Mouse (Mus musculus): ENCODE results near the gene Podxl2. TPM values are rescaled to one million over a fixed set of nuclear protein-coding genes. Genes with fewer than 3 reads are reported as not detected.

Podxl2 gene
- polyA plus RNA-seq, 1 experiment, result 2.8 TPM

DNA sequence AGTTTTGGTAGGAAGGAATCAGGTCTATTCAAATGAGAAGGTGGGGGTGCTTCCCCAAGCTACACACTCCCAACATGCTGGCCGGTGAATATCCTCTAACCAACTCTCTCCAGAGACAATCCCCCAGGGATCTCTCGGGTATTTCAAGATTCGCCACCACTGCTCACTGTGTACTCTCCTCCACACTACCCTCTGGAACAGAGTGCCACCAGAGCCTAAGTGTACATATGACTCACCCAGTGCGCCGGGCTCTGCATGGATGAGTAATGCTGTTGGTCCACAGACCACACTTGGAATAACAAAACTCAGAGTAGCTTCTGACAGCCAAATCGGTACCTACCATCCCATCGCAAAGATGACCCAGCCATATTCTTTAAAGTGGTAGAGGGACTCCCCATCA, 5.4 kb downstream of the Podxl2 start:
- TF ChIP-seq FOSL1 (IDR thresholded peaks at IDR 0.05; ENCODE audit: insufficient read depth, low read length, poor library complexity, severe bottlenecking) (peak; percentile 93), CEBPB (IDR thresholded peaks at IDR 0.05; ENCODE audit: low read depth) (no peak), MYOG (IDR thresholded peaks at IDR 0.05; ENCODE audit: control insufficient read depth, extremely low read depth, insufficient read length) (no peak), CTCF (IDR thresholded peaks at IDR 0.05; ENCODE audit: control insufficient read depth, insufficient read depth, insufficient read length) (no peak), USF1 (IDR thresholded peaks at IDR 0.05; ENCODE audit: low read depth) (no peak), MAX (IDR thresholded peaks at IDR 0.05) (peak; percentile 81), MYOD1 (IDR thresholded peaks at IDR 0.05; ENCODE audit: control insufficient read depth, insufficient read length, low read depth) (no peak)
- Histone ChIP-seq H3K27me3 (ENCODE audit: control insufficient read depth, insufficient read depth, insufficient read length) (peaks cover 10% of the 10 kb centered on the region), H3K36me3 (ENCODE audit: control insufficient read depth, insufficient read depth) (no peaks in the 10 kb centered on the region), H3K4me3 (ENCODE audit: insufficient read depth, poor library complexity, severe bottlenecking) (no peak overlapping the region), H3K79me2 (ENCODE audit: control insufficient read depth, insufficient read depth) (no peaks in the 10 kb centered on the region), H3ac (ENCODE audit: control insufficient read depth, insufficient read length, low read depth) (no peak overlapping the region), H3K79me3 (ENCODE audit: low read depth) (no peaks in the 10 kb centered on the region)

DNA sequence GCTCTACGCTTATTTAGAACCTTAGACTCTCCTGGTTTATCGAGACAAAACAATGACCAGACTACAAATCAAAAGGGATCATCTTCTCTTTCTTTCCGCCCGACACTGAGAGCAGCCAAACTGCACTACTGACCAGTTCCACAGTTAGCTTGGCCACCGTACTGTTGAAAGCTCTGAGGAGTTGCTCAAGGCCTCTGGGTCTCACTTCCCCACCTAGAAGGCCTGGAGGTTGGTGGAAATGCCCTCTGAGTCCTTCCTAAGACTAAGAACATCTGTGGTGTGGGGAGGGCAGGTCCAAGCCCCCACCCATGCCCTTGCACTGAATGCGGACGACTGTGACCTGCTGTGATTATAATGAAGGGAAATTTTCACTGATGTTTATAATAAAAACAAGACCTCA, 9.1 kb downstream of the Podxl2 start:
- Histone ChIP-seq H3K4me3 (ENCODE audit: insufficient read depth, poor library complexity, severe bottlenecking) (no peak overlapping the region), H3K79me3 (ENCODE audit: low read depth) (no peaks in the 10 kb centered on the region), H3K79me2 (ENCODE audit: control insufficient read depth, insufficient read depth) (no peaks in the 10 kb centered on the region), H3K36me3 (ENCODE audit: control insufficient read depth, insufficient read depth) (no peaks in the 10 kb centered on the region), H3ac (ENCODE audit: control insufficient read depth, insufficient read length, low read depth) (no peak overlapping the region), H3K27me3 (ENCODE audit: control insufficient read depth, insufficient read depth, insufficient read length) (no peaks in the 10 kb centered on the region)
- TF ChIP-seq CEBPB (IDR thresholded peaks at IDR 0.05; ENCODE audit: low read depth), result no peak
- TF ChIP-seq FOSL1 (IDR thresholded peaks at IDR 0.05; ENCODE audit: insufficient read depth, low read length, poor library complexity, severe bottlenecking), result no peak
- no peak for TF ChIP-seq USF1 (IDR thresholded peaks at IDR 0.05; ENCODE audit: low read depth)
- TF ChIP-seq MAX (IDR thresholded peaks at IDR 0.05), result no peak
- TF ChIP-seq MYOG (IDR thresholded peaks at IDR 0.05; ENCODE audit: control insufficient read depth, extremely low read depth, insufficient read length), result no peak
- no peak for TF ChIP-seq CTCF (IDR thresholded peaks at IDR 0.05; ENCODE audit: control insufficient read depth, insufficient read depth, insufficient read length)
- TF ChIP-seq MYOD1 (IDR thresholded peaks at IDR 0.05; ENCODE audit: control insufficient read depth, insufficient read length, low read depth), result no peak

DNA sequence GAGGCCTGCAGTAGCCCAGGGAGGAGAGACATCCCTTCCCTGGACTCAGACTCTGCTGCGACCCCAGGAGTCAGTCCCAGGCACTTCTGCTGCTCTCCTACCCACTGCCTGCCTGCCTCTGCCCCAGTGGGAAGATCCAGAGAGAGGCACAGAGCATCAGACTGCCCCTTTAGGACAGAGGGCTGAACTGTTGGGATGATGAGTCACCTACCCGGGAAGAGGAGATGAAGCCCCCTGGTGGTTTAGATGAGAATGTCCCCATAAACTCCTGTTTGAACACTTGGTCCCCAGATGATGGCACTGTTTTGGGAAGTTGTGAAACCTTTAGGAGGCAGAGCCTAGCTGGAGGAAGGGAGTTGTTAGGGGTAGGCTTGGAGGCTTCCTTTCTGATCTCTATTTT, 13.9 kb downstream of the Podxl2 start:
- Histone ChIP-seq H3K79me3 (ENCODE audit: low read depth) (no peaks in the 10 kb centered on the region), H3K36me3 (ENCODE audit: control insufficient read depth, insufficient read depth) (no peaks in the 10 kb centered on the region), H3ac (ENCODE audit: control insufficient read depth, insufficient read length, low read depth) (no peak overlapping the region), H3K79me2 (ENCODE audit: control insufficient read depth, insufficient read depth) (no peaks in the 10 kb centered on the region), H3K4me3 (ENCODE audit: insufficient read depth, poor library complexity, severe bottlenecking) (no peak overlapping the region), H3K27me3 (ENCODE audit: control insufficient read depth, insufficient read depth, insufficient read length) (no peaks in the 10 kb centered on the region)
- TF ChIP-seq MYOG (IDR thresholded peaks at IDR 0.05; ENCODE audit: control insufficient read depth, extremely low read depth, insufficient read length) (no peak), USF1 (IDR thresholded peaks at IDR 0.05; ENCODE audit: low read depth) (no peak), FOSL1 (IDR thresholded peaks at IDR 0.05; ENCODE audit: insufficient read depth, low read length, poor library complexity, severe bottlenecking) (peak; percentile 24), CTCF (IDR thresholded peaks at IDR 0.05; ENCODE audit: control insufficient read depth, insufficient read depth, insufficient read length) (peak; percentile 43), MYOD1 (IDR thresholded peaks at IDR 0.05; ENCODE audit: control insufficient read depth, insufficient read length, low read depth) (no peak), MAX (IDR thresholded peaks at IDR 0.05) (no peak), CEBPB (IDR thresholded peaks at IDR 0.05; ENCODE audit: low read depth) (peak; percentile 42)

DNA sequence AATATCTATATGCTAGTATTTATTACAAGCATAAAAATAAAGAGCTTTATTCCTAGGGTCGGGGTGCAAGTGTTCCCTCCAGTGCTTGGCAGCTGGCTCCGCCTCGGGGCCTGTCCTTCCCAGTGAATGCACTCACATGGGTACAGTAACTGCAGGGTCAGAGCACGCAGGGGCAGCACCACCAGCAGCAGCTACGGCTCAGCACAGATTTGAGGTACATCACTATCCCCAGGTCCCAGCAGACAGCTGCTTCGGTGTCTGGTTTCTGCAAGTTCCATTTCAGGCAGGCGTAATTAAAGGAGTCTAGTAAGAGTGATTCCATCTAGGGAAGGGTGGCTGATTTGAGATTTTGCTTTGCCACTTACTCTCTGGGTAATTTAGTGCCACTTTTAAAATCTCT, 16.5 kb downstream of the Podxl2 start:
- no peaks in the 10 kb centered on the region for H3K79me3 ChIP-seq (ENCODE audit: low read depth)
- H3K27me3 ChIP-seq (ENCODE audit: control insufficient read depth, insufficient read depth, insufficient read length), result peaks cover 17% of the 10 kb centered on the region
- no peaks in the 10 kb centered on the region for H3K36me3 ChIP-seq (ENCODE audit: control insufficient read depth, insufficient read depth)
- H3ac ChIP-seq (ENCODE audit: control insufficient read depth, insufficient read length, low read depth), result no peak overlapping the region
- H3K4me3 ChIP-seq (ENCODE audit: insufficient read depth, poor library complexity, severe bottlenecking), result no peak overlapping the region
- H3K79me2 ChIP-seq (ENCODE audit: control insufficient read depth, insufficient read depth), result no peaks in the 10 kb centered on the region
- no peak for TF ChIP-seq USF1 (IDR thresholded peaks at IDR 0.05; ENCODE audit: low read depth)
- TF ChIP-seq MAX (IDR thresholded peaks at IDR 0.05), result no peak
- no peak for TF ChIP-seq CEBPB (IDR thresholded peaks at IDR 0.05; ENCODE audit: low read depth)

- TF ChIP-seq MYOD1 (IDR thresholded peaks at IDR 0.05; ENCODE audit: control insufficient read depth, insufficient read length, low read depth), result no peak
- TF ChIP-seq MYOG (IDR thresholded peaks at IDR 0.05; ENCODE audit: control insufficient read depth, extremely low read depth, insufficient read length), result no peak
- no peak for TF ChIP-seq USF1 (IDR thresholded peaks at IDR 0.05; ENCODE audit: low read depth)
- no peak for TF ChIP-seq CEBPB (IDR thresholded peaks at IDR 0.05; ENCODE audit: low read depth)
- no peak for TF ChIP-seq CTCF (IDR thresholded peaks at IDR 0.05; ENCODE audit: control insufficient read depth, insufficient read depth, insufficient read length)
- no peak for TF ChIP-seq MAX (IDR thresholded peaks at IDR 0.05)
- TF ChIP-seq FOSL1 (IDR thresholded peaks at IDR 0.05; ENCODE audit: insufficient read depth, low read length, poor library complexity, severe bottlenecking), result no peak
- H3K36me3 ChIP-seq (ENCODE audit: control insufficient read depth, insufficient read depth), result no peaks in the 10 kb centered on the region
- no peak overlapping the region for H3ac ChIP-seq (ENCODE audit: control insufficient read depth, insufficient read length, low read depth)
- H3K27me3 ChIP-seq (ENCODE audit: control insufficient read depth, insufficient read depth, insufficient read length), result peaks cover 17% of the 10 kb centered on the region
- H3K79me2 ChIP-seq (ENCODE audit: control insufficient read depth, insufficient read depth), result no peaks in the 10 kb centered on the region
- H3K4me3 ChIP-seq (ENCODE audit: insufficient read depth, poor library complexity, severe bottlenecking), result no peak overlapping the region
- no peaks in the 10 kb centered on the region for H3K79me3 ChIP-seq (ENCODE audit: low read depth)
These were observed 17.0 kb downstream of the Podxl2 start for GRCm38 (mm10) chr6:88857830-88858229.

DNA sequence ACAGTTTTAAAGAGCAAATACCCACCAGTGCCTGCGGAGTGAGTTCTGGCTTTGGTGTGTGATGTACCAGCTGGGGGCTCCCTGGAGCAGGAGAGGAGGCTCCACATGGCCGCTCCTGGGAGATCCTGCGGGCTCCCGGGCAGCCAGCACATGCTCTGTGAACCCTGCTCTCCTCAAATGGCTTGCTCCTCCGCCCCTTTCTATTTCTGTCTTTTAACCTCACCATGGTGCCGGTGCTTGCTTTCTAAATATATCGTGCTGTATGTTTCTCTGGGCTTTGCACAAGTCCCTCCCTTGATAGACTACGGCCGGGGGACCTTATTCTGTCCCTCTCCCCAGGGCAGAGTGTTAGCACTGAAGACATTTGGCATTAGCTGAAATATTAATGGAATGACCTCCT, 17.6 kb downstream of the Podxl2 start:
- Histone ChIP-seq H3K79me2 (ENCODE audit: control insufficient read depth, insufficient read depth) (no peaks in the 10 kb centered on the region), H3K36me3 (ENCODE audit: control insufficient read depth, insufficient read depth) (no peaks in the 10 kb centered on the region), H3K27me3 (ENCODE audit: control insufficient read depth, insufficient read depth, insufficient read length) (peaks cover 17% of the 10 kb centered on the region), H3ac (ENCODE audit: control insufficient read depth, insufficient read length, low read depth) (no peak overlapping the region), H3K79me3 (ENCODE audit: low read depth) (no peaks in the 10 kb centered on the region), H3K4me3 (ENCODE audit: insufficient read depth, poor library complexity, severe bottlenecking) (no peak overlapping the region)
- TF ChIP-seq USF1 (IDR thresholded peaks at IDR 0.05; ENCODE audit: low read depth) (no peak), CTCF (IDR thresholded peaks at IDR 0.05; ENCODE audit: control insufficient read depth, insufficient read depth, insufficient read length) (peak; percentile 42)

Data from C2C12 (cell line).